Mouse (Mus musculus): ENCODE measurements around the gene Rep15.

- TF ChIP-seq CTCF (IDR thresholded peaks at IDR 0.05; ENCODE audit: borderline replicate concordance, control insufficient read depth, extremely low read depth, insufficient read depth, low read length, poor library complexity) (no peak), POLR2A (IDR thresholded peaks at IDR 0.05; ENCODE audit: control insufficient read depth, extremely low read depth, insufficient read depth, low read length, poor library complexity) (no peak)
These were observed 18.8 kb upstream of the Rep15 start for GRCm38 (mm10) chr6:147013546-147013945.

Measured in thymus, adult 2 months (tissue).